Mouse (Mus musculus) MEL (cell line): Measurements from ENCODE around the gene Ccdc155. TPM values are rescaled to one million over a fixed set of nuclear protein-coding genes. Genes with fewer than 3 reads are reported as not detected.

Source experiments
- DNase-seq: peaks from one replicate; pipeline ENCODE4 v3.0.0; 2011; ENCODE audit warnings: low read depth, low spot score
- H3K27ac ChIP-seq: 2 replicates; pipeline ENCODE4 v1.5.1; 2012; ENCODE audit warnings: low read depth, mild to moderate bottlenecking, control low read depth, low read length, moderate library complexity; ENCODE audit not compliant: control insufficient read depth
- H3K27me3 ChIP-seq, 2 experiments: fragments of 150-350 bp in 1 of 2; sonication (generic) in 1 of 2; 2 replicates each; pipeline ENCODE4 v1.6.1; 2012; ENCODE audit warnings: low read length in 2 of 2, mild to moderate bottlenecking in 2 of 2, improper control_type of control experiment in 1 of 2, moderate library complexity in 1 of 2; ENCODE audit not compliant: insufficient read depth in 2 of 2, control insufficient read depth in 1 of 2
- H3K36me3 ChIP-seq, 2 experiments: 2 replicates each; pipeline ENCODE4 v1.6.1; 2012 to 2014; ENCODE audit warnings: low read length in 2 of 2, improper control_type of control experiment in 1 of 2, inconsistent platforms in 1 of 2, mild to moderate bottlenecking in 1 of 2; ENCODE audit not compliant: insufficient read depth in 2 of 2, control insufficient read depth in 1 of 2
- H3K4me1 ChIP-seq, 2 experiments: fragments of 150-350 bp in 1 of 2; sonication (generic) in 1 of 2; 2 replicates each; pipeline ENCODE4 v1.6.1; 2012; ENCODE audit warnings: low read length in 2 of 2, improper control_type of control experiment in 1 of 2, mild to moderate bottlenecking in 1 of 2; ENCODE audit not compliant: insufficient read depth in 2 of 2, control insufficient read depth in 1 of 2
- H3K4me3 ChIP-seq, 2 experiments: fragments of 150-350 bp in 1 of 2; sonication (generic) in 1 of 2; 2 replicates each; pipeline ENCODE4 v1.5.1; 2012; ENCODE audit warnings: low read depth in 2 of 2, low read length in 2 of 2, mild to moderate bottlenecking in 2 of 2, moderate library complexity in 2 of 2, control low read depth in 1 of 2, improper control_type of control experiment in 1 of 2; ENCODE audit not compliant: control insufficient read depth in 1 of 2, insufficient read depth in 1 of 2
- H3K79me2 ChIP-seq: 2 replicates; pipeline ENCODE4 v1.6.1; 2012; ENCODE audit warnings: mild to moderate bottlenecking, low read length, moderate library complexity; ENCODE audit not compliant: control insufficient read depth, poor library complexity, insufficient read depth
- H3K9ac ChIP-seq: 2 replicates; pipeline ENCODE4 v1.6.1; 2012; ENCODE audit warnings: low read depth, mild to moderate bottlenecking, control low read depth, low read length, moderate library complexity; ENCODE audit not compliant: control insufficient read depth, poor library complexity, severe bottlenecking
- H3K9me3 ChIP-seq: fragments of 150-350 bp; sonication (generic); replicated peaks from 2 replicates; pipeline ENCODE4 v1.6.1; 2012; ENCODE audit warnings: mild to moderate bottlenecking, low read length, improper control_type of control experiment, moderate library complexity; ENCODE audit not compliant: insufficient read depth
- CTCF ChIP-seq, 3 experiments: IDR thresholded peaks in 2 of 3; conservative IDR thresholded peaks in 1 of 3; 2 replicates each; pipeline ENCODE4 v1.5.1; 2011 to 2012; ENCODE audit warnings: low read length in 3 of 3, low read depth in 2 of 3, mild to moderate bottlenecking in 2 of 3, improper control_type of control experiment in 1 of 3, inconsistent platforms in 1 of 3, mixed read lengths in 1 of 3, moderate library complexity in 1 of 3; ENCODE audit not compliant: control insufficient read depth in 1 of 3, insufficient read depth in 1 of 3, poor library complexity in 1 of 3, severe bottlenecking in 1 of 3
- ELF1 ChIP-seq: IDR thresholded peaks from 2 replicates; pipeline ENCODE4 v1.6.1; 2014; ENCODE audit warnings: low read depth, mild to moderate bottlenecking, inconsistent platforms, low read length, improper control_type of control experiment, moderate library complexity
- EP300 ChIP-seq, 2 experiments: IDR thresholded peaks; 2 replicates each; pipeline ENCODE4 v1.6.1; 2011; ENCODE audit warnings: improper control_type of control experiment in 2 of 2, low read length in 2 of 2, low read depth in 1 of 2, mild to moderate bottlenecking in 1 of 2
- ETS1 ChIP-seq: IDR thresholded peaks from 2 replicates; pipeline ENCODE4 v1.6.1; 2012; ENCODE audit warnings: low read depth, mild to moderate bottlenecking, inconsistent platforms, low read length, improper control_type of control experiment, moderate library complexity
- GABPA ChIP-seq: IDR thresholded peaks from 2 replicates; pipeline ENCODE4 v1.6.1; 2012; ENCODE audit warnings: low read depth, mild to moderate bottlenecking, inconsistent platforms, low read length, improper control_type of control experiment, moderate library complexity
- HCFC1 ChIP-seq: IDR thresholded peaks from 2 replicates; pipeline ENCODE4 v1.6.1; 2012; ENCODE audit warnings: low read depth, mild to moderate bottlenecking, inconsistent platforms, low read length, improper control_type of control experiment, moderate library complexity
- MAX ChIP-seq: IDR thresholded peaks from 2 replicates; pipeline ENCODE4 v1.6.1; 2011; ENCODE audit warnings: low read length, improper control_type of control experiment
- MEF2A ChIP-seq: IDR thresholded peaks from 2 replicates; pipeline ENCODE4 v1.6.1; 2014; ENCODE audit warnings: low read depth, mild to moderate bottlenecking, inconsistent platforms, low read length, improper control_type of control experiment; ENCODE audit not compliant: poor library complexity, insufficient replicate concordance, severe bottlenecking; ENCODE audit errors: extremely low read depth
- MXI1 ChIP-seq: IDR thresholded peaks from 2 replicates; pipeline ENCODE4 v1.6.1; 2011; ENCODE audit warnings: mild to moderate bottlenecking, low read depth, low read length, improper control_type of control experiment
- MYB ChIP-seq: IDR thresholded peaks from 2 replicates; pipeline ENCODE4 v1.6.1; 2011; ENCODE audit warnings: mild to moderate bottlenecking, low read depth, low read length, improper control_type of control experiment
- MYC ChIP-seq: IDR thresholded peaks from 2 replicates; pipeline ENCODE4 v1.6.1; 2011; ENCODE audit warnings: low read depth, mild to moderate bottlenecking, low read length, improper control_type of control experiment, moderate library complexity
- POLR2AphosphoS2 ChIP-seq: IDR thresholded peaks from 2 replicates; pipeline ENCODE4 v1.6.1; 2011; ENCODE audit warnings: low read length, improper control_type of control experiment
- POLR2AphosphoS5 ChIP-seq: IDR thresholded peaks from 2 replicates; pipeline ENCODE4 v1.6.1; 2012; ENCODE audit warnings: low read depth, borderline replicate concordance, mild to moderate bottlenecking, inconsistent platforms, low read length, moderate library complexity, mixed read lengths
- SIN3A ChIP-seq: IDR thresholded peaks from 2 replicates; pipeline ENCODE4 v1.6.1; 2012; ENCODE audit warnings: low read length, improper control_type of control experiment, inconsistent platforms
- SMC3 ChIP-seq: IDR thresholded peaks from 2 replicates; pipeline ENCODE4 v1.6.1; 2011; ENCODE audit warnings: low read depth, low read length, improper control_type of control experiment
- TAL1 ChIP-seq: IDR thresholded peaks from 2 replicates; pipeline ENCODE4 v1.6.1; 2012; ENCODE audit warnings: mild to moderate bottlenecking, inconsistent platforms, low read length, moderate library complexity, mixed read lengths
- TBP ChIP-seq: IDR thresholded peaks from 2 replicates; pipeline ENCODE4 v1.8.0; 2011; ENCODE audit warnings: low read depth, low read length, improper control_type of control experiment
- TCF12 ChIP-seq: IDR thresholded peaks from 2 replicates; pipeline ENCODE4 v1.6.1; 2014; ENCODE audit warnings: low read depth, mild to moderate bottlenecking, inconsistent platforms, low read length, improper control_type of control experiment, moderate library complexity
- USF2 ChIP-seq, 2 experiments: IDR thresholded peaks; 2 replicates each; pipeline ENCODE4 v1.6.1; 2011 to 2012; ENCODE audit warnings: improper control_type of control experiment in 2 of 2, low read length in 2 of 2, borderline replicate concordance in 1 of 2, inconsistent platforms in 1 of 2, low read depth in 1 of 2, mild to moderate bottlenecking in 1 of 2; ENCODE audit not compliant: insufficient read depth in 1 of 2
- ZC3H11A ChIP-seq: IDR thresholded peaks from 2 replicates; pipeline ENCODE4 v1.6.1; 2012; ENCODE audit warnings: low read depth, mild to moderate bottlenecking, inconsistent platforms, low read length, improper control_type of control experiment
- ZNF384 ChIP-seq: IDR thresholded peaks from 2 replicates; pipeline ENCODE4 v1.6.1; 2012; ENCODE audit warnings: low read depth, mild to moderate bottlenecking, inconsistent platforms, low read length, improper control_type of control experiment
- polyA plus RNA-seq, 2 experiments: library from polyadenylated mRNA; stranded (reverse) in 1 of 2; unstranded in 1 of 2; fragments of >175 nt in 1 of 2; fragments of >200 nt in 1 of 2; gene quantifications; 2 replicates each; pipeline versions ENCODE4 v1.2.1 to v1.2.4; 2012; ENCODE audit warnings: low replicate concordance in 2 of 2, low read depth in 1 of 2; ENCODE audit not compliant: insufficient read length in 2 of 2, insufficient read depth in 1 of 2, missing spikeins in 1 of 2
- total RNA-seq: library from RNA; depleted of rRNA; stranded (reverse); fragments of 300-350 nt; gene quantifications from 2 replicates; pipeline ENCODE4 v1.2.3, GENCODE M21; 2012

Ccdc155 gene
- total and polyA plus RNA-seq, 3 experiments: 0.27 to 0.38 TPM; not detected in 1

- TF ChIP-seq CTCF (IDR thresholded peaks at IDR 0.05 in 2 of 3, conservative IDR thresholded peaks at IDR 0.05 in 1 of 3; ENCODE audit: control insufficient read depth in 1 of 3, insufficient read depth in 1 of 3, low read depth in 2 of 3, low read length in 3 of 3, poor library complexity in 1 of 3, severe bottlenecking in 1 of 3): no peak
Observed at GRCm38 (mm10) chr7:45155590-45155989, 49.1 kb downstream of the Ccdc155 start (continued).

GRCm38 (mm10) chr7:45154993-45155514, 49.6 kb downstream of the Ccdc155 start:
- peaks cover 7% of the 10 kb centered on the region; the same call in 1 of the 2 replicates for H3K79me2 ChIP-seq
- no peaks in the 10 kb centered on the region for H3K27me3 ChIP-seq
- H3K9me3 ChIP-seq: no peaks in the 10 kb centered on the region
- H3K36me3 ChIP-seq: peaks cover 0 to 7% of the 10 kb centered on the region in 2 experiments; a peak in 2 of 4 replicates
- peak overlapping the region; percentile 63 for H3K9ac ChIP-seq
- no peak; the same call in 1 of the 2 replicates for TF ChIP-seq MXI1
- TF ChIP-seq TAL1: no peak
- no peak for TF ChIP-seq POLR2AphosphoS5
- TF ChIP-seq HCFC1: no peak; the same call in none of the 2 replicates
- 0 out of 2 replicates have a peak, but pooled peaks have one; percentile 7 for TF ChIP-seq ZC3H11A
- no peak for TF ChIP-seq MEF2A
- TF ChIP-seq SIN3A: peak; percentile 10; the same call in 1 of the 2 replicates
- TF ChIP-seq TCF12: 0 out of 2 replicates have a peak, but pooled peaks have one; percentile 18
- TF ChIP-seq USF2 (IDR thresholded peaks at IDR 0.05; ENCODE audit: borderline replicate concordance in 1 of 2, insufficient read depth in 1 of 2, low read depth in 1 of 2, low read length in 2 of 2): no peak
- peak; percentile 57; the same call in 1 of the 2 replicates for TF ChIP-seq ELF1
- TF ChIP-seq MYC: peak; percentile 69
- TF ChIP-seq POLR2AphosphoS2: no peak
- TF ChIP-seq MYB: peak; percentile 58; the same call in 1 of the 2 replicates
- TF ChIP-seq ETS1: peak; percentile 29; the same call in 1 of the 2 replicates
- TF ChIP-seq GABPA: no peak
- TF ChIP-seq CTCF (IDR thresholded peaks at IDR 0.05 in 2 of 3, conservative IDR thresholded peaks at IDR 0.05 in 1 of 3; ENCODE audit: control insufficient read depth in 1 of 3, insufficient read depth in 1 of 3, low read depth in 2 of 3, low read length in 3 of 3, poor library complexity in 1 of 3, severe bottlenecking in 1 of 3): peak; percentile 66 to 77 (median 68)
- TF ChIP-seq SMC3: peak; percentile 31; the same call in 1 of the 2 replicates
- TF ChIP-seq TBP: no peak; the same call in 1 of the 2 replicates
- TF ChIP-seq EP300 (IDR thresholded peaks at IDR 0.05; ENCODE audit: low read depth in 1 of 2, low read length in 2 of 2): 0 out of 4 replicates have a peak, but pooled peaks of 1 of the 2 experiments have one; percentile 20
- no peak for TF ChIP-seq ZNF384
- peak; percentile 62; the same call in 1 of the 2 replicates for TF ChIP-seq MAX
- H3K4me3 ChIP-seq: peak overlapping the region; percentile 69 to 85
- H3K4me1 ChIP-seq: peaks cover 4 to 12% of the 10 kb centered on the region in 2 experiments; a peak in 3 of 4 replicates
- H3K27ac ChIP-seq: peak overlapping the region; percentile 85
- DNase-seq: peak; percentile 89
